ENCODE assay signal across 8 mouse cellular contexts in the genomic region with DNA sequence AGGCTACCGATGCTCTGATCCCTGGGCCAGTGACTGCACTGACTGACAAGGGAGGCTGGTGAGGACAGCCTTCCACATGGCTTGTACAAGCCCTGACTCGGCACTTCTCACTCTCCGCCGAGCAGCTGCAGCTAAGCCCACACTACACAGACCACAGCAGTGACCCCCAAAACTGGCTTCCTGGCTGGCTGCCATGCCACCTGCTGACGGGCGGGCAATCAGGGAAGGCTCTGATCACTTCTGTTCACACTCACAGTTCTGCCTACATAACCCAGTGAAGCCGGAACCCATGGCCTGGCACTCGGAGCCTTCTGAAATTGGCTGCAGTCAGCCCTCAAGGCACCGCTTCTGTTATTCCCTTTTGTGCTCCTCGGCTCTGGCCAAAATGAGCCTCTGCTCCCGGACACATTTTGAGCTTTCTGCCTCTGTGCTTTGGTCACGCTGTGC.
DNase-seq lines count a peak whose midpoint lies in the region; ATAC-seq lines count a peak whose summit lies in the region.

No protein-coding gene starts in this region.

- H3K4me2 ChIP-seq in embryonic facial prominence, embryonic 14.5 days (ENCODE audit: low read depth, low read length): no peak overlapping the region

- no peak overlapping the region for H3K9ac ChIP-seq in embryonic facial prominence, embryonic 14.5 days (ENCODE audit: low read depth, low read length)

- no peak overlapping the region for H3K4me3 ChIP-seq in embryonic facial prominence, embryonic 14.5 days (ENCODE audit: low read depth, low read length)
- no peak overlapping the region for H3K4me3 ChIP-seq in embryonic facial prominence, embryonic 10.5 days

- WGBS in embryonic facial prominence, embryonic 14.5 days: 71% methylated on average over 12 of the region's 12 CpGs
- WGBS in embryonic facial prominence, embryonic 10.5 days: 83% methylated on average over 12 of the region's 12 CpGs

- intact Hi-C loops in gastrocnemius, postnatal 14 days (cut with DNase I; ENCODE audit: low total_unique reads): no loop called here

- ATAC-seq in embryonic facial prominence, embryonic 14.5 days (ENCODE audit: low read depth): peak; percentile 89; the same call in 1 of the 2 replicates
- 0 out of 2 replicates have a peak, but pooled peaks have one; percentile 21 for ATAC-seq in megakaryocyte, adult 5-6 weeks (ENCODE audit: poor library complexity, severe bottlenecking)

- no peaks in the 10 kb centered on the region for H3K36me3 ChIP-seq in embryonic facial prominence, embryonic 14.5 days (ENCODE audit: control insufficient read depth, insufficient read depth, low read length)
- H3K36me3 ChIP-seq in embryonic facial prominence, embryonic 10.5 days (replicated peaks): no peaks in the 10 kb centered on the region

- peak; percentile 64 for DNase-seq in embryonic facial prominence, embryonic 14.5 days (ENCODE audit: low spot score)
- DNase-seq in embryonic facial prominence, embryonic 10.5 days (ENCODE audit: low spot score): no peak
- DNase-seq in cerebellum, adult 11-12 months: peak; percentile 97
- peak; percentile 64 for DNase-seq in gastrocnemius, postnatal 14 days
- DNase-seq in embryo, embryonic 11 days: no peak
- no peak for DNase-seq in natural killer cell, adult 2 months (ENCODE audit: low spot score in 2 of 2)
- no peak for DNase-seq in kidney, adult 8-10 months

- H3K9me3 ChIP-seq in embryonic facial prominence, embryonic 14.5 days (ENCODE audit: control insufficient read depth, low read length): no peaks in the 10 kb centered on the region
- no peaks in the 10 kb centered on the region for H3K9me3 ChIP-seq in embryonic facial prominence, embryonic 10.5 days

- no peak overlapping the region for H3K27ac ChIP-seq in embryonic facial prominence, embryonic 14.5 days (replicated peaks; ENCODE audit: low read depth, low read length)
- H3K27ac ChIP-seq in embryonic facial prominence, embryonic 10.5 days (replicated peaks): no peak overlapping the region

- H3K4me1 ChIP-seq in embryonic facial prominence, embryonic 14.5 days (ENCODE audit: control insufficient read depth, insufficient read depth, low read length): no peaks in the 10 kb centered on the region
- H3K4me1 ChIP-seq in embryonic facial prominence, embryonic 10.5 days: no peaks in the 10 kb centered on the region

- H3K27me3 ChIP-seq in embryonic facial prominence, embryonic 14.5 days (replicated peaks; ENCODE audit: control insufficient read depth, insufficient read depth, low read length): no peaks in the 10 kb centered on the region
- H3K27me3 ChIP-seq in embryonic facial prominence, embryonic 10.5 days (replicated peaks; ENCODE audit: low read depth, poor library complexity, severe bottlenecking): no peaks in the 10 kb centered on the region

Comparison
In these comparisons a context has a peak if more than half of its experiments do, and no peak if none do; other contexts are left out.
1. DNase-seq: peak in embryonic facial prominence, embryonic 14.5 days (single experiment), cerebellum, adult 11-12 months (single experiment) and gastrocnemius, postnatal 14 days (single experiment); none in embryonic facial prominence, embryonic 10.5 days (single experiment), embryo, embryonic 11 days (single experiment), natural killer cell, adult 2 months (0 of 2) and kidney, adult 8-10 months (0 of 2).